Mouse (Mus musculus) lung, postnatal 0 days (tissue): ENCODE measurements at regions not wholly inside any gene's neighbourhood (a gene's known extent, or its start where the extent isn't known, plus 50 kb on each side); places are given as distances from the start of the nearest gene placed in this dataset.

Experiments
- CTCF ChIP-seq: IDR thresholded peaks from 2 replicates; pipeline ENCODE4 v1.5.1; 2016; ENCODE audit warnings: antibody characterized with exemption, mild to moderate bottlenecking
- EP300 ChIP-seq: IDR thresholded peaks from 2 replicates; pipeline ENCODE4 v1.6.1; 2016; ENCODE audit warnings: antibody characterized with exemption, mild to moderate bottlenecking, control low read depth

DNA sequence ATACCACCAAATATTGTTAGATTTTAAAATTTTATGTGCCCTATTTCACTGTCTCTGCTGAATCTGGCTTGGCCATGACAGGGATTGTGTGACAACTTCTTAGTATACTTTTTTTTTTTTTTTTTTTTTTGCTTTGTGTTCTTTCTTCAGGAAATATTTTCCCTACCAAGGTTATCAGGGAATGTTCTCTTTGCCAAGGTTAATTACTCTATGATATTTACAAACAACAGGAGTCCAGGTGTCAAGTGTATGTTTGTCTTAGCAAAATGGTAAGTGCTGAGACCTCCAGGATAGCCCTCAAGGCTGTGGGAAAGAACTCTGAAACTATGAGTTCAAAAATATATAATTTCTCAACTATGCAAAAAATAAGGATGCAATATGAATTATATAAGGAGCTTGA lies 143.4 kb downstream of the Tmem161b start:
- TF ChIP-seq CTCF (no peak), EP300 (no peak)
